Mouse (Mus musculus): ENCODE results near the gene Rnf213. TPM values are rescaled to one million over a fixed set of nuclear protein-coding genes. Genes with fewer than 3 reads are reported as not detected.

Gene Rnf213
- total RNA-seq, 2 experiments from 2014 or later: 2.9 TPM

Small RNA genes lying within 50 kb of the gene (microRNA-seq; reads per million reads assigned to microRNA genes)
- gene Mir1932: not detected

Other genes starting within 250 kb of the Rnf213 start
- gene Tbc1d16, start 164.6 kb upstream of the Rnf213 start, total RNA-seq (2021): 100 to 1,000 TPM; 217 to 222 TPM
- gene Ccdc40, start 164.5 kb upstream of the Rnf213 start, total RNA-seq (2021): 1 to 10 TPM; 7.3 to 8.5 TPM
- 100 to 1,000 TPM in 1 of 2 experiments, 10 to 100 TPM in 1; 86.9 to 104 TPM for gene Gaa, start 125.2 kb upstream of the Rnf213 start, total RNA-seq (2021)
- 100 to 1,000 TPM; 115 to 127 TPM for gene Eif4a3, start 93.0 kb upstream of the Rnf213 start, total RNA-seq (2021)
- gene Card14, start 85.3 kb upstream of the Rnf213 start, total RNA-seq (2021): under 1 TPM; 0.38 to 0.54 TPM
- gene Sgsh, start 37.6 kb upstream of the Rnf213 start, total RNA-seq (2021): 1 to 10 TPM; 4.2 to 5.1 TPM
- gene Slc26a11, start 37.5 kb upstream of the Rnf213 start, total RNA-seq (2021): 1 to 10 TPM; 4.1 to 5.3 TPM
- 10 to 100 TPM; 28.8 to 29.1 TPM for gene Endov, start 98.2 kb downstream of the Rnf213 start, total RNA-seq (2021)
- gene Nptx1, start 154.7 kb downstream of the Rnf213 start, total RNA-seq (2021): 10 to 100 TPM; 15.7 to 19.7 TPM
- gene Rptor, start 209.8 kb downstream of the Rnf213 start, total RNA-seq (2021): 10 to 100 TPM; 57.1 to 58.0 TPM